Mouse (Mus musculus) CH12.LX (cell line): ENCODE measurements around the gene Vti1a. TPM values are rescaled to one million over a fixed set of nuclear protein-coding genes. Genes with fewer than 3 reads are reported as not detected.

ENCODE experiments used
- DNase-seq: peaks from one replicate; pipeline ENCODE4 v3.0.0-alpha.2; 2013; ENCODE audit errors: extremely low read depth
- H3K27ac ChIP-seq: 2 replicates; pipeline ENCODE4 v1.5.1; 2012; ENCODE audit warnings: low read depth, mild to moderate bottlenecking, control low read depth, moderate library complexity; ENCODE audit not compliant: insufficient read depth
- H3K27me3 ChIP-seq: replicated peaks from 2 replicates; pipeline ENCODE3; 2012; ENCODE audit warnings: inconsistent platforms
- H3K36me3 ChIP-seq, 2 experiments: replicated peaks in 1 of 2; 2 replicates each; pipeline versions ENCODE3 to v1.6.1; 2012; ENCODE audit warnings: inconsistent platforms in 1 of 2, low read length in 1 of 2, mild to moderate bottlenecking in 1 of 2, mixed read lengths in 1 of 2, moderate library complexity in 1 of 2; ENCODE audit not compliant: control insufficient read depth in 1 of 2, insufficient read depth in 1 of 2
- H3K4me1 ChIP-seq, 2 experiments: 2 replicates each; pipeline ENCODE4 v1.6.1; 2012; ENCODE audit warnings: inconsistent platforms in 1 of 2, moderate library complexity in 1 of 2; ENCODE audit not compliant: insufficient read depth in 2 of 2, control insufficient read depth in 1 of 2
- H3K4me2 ChIP-seq: 2 replicates; pipeline ENCODE4 v1.6.1; 2012; ENCODE audit warnings: low read depth, mild to moderate bottlenecking, control low read depth; ENCODE audit not compliant: poor library complexity, insufficient read depth, severe bottlenecking
- H3K4me3 ChIP-seq, 3 experiments: fragments of 150-350 bp in 1 of 3; sonication (generic) in 1 of 3; replicated peaks in 1 of 3; 2 replicates each; pipeline versions ENCODE3 to v1.5.1; 2011 to 2012; ENCODE audit warnings: low read depth in 2 of 3, low read length in 2 of 3, mild to moderate bottlenecking in 2 of 3, moderate library complexity in 2 of 3, control low read depth in 1 of 3, improper control_type of control experiment in 1 of 3, inconsistent platforms in 1 of 3, mixed read lengths in 1 of 3; ENCODE audit not compliant: poor library complexity in 1 of 3
- H3K79me2 ChIP-seq: replicated peaks from 2 replicates; pipeline ENCODE4 v1.6.1; 2012; ENCODE audit warnings: mild to moderate bottlenecking, moderate library complexity; ENCODE audit not compliant: control insufficient read depth, poor library complexity, insufficient read depth, severe bottlenecking; ENCODE audit errors: extremely low read depth
- H3K9ac ChIP-seq: 2 replicates; pipeline ENCODE4 v1.6.1; 2012; ENCODE audit warnings: low read depth, mild to moderate bottlenecking, control low read depth, moderate library complexity; ENCODE audit not compliant: insufficient read depth
- H3K9me3 ChIP-seq: replicated peaks from 2 replicates; pipeline ENCODE3; 2012; ENCODE audit warnings: low read length, inconsistent platforms, mixed read lengths
- BHLHE40 ChIP-seq: IDR thresholded peaks from 2 replicates; pipeline ENCODE4 v1.6.1; 2011; ENCODE audit warnings: mild to moderate bottlenecking, low read depth, low read length, improper control_type of control experiment
- CHD1 ChIP-seq: IDR thresholded peaks from 2 replicates; pipeline ENCODE4 v1.6.1; 2012; ENCODE audit warnings: low read depth, low read length, improper control_type of control experiment, inconsistent platforms
- CHD2 ChIP-seq: IDR thresholded peaks from 2 replicates; pipeline ENCODE4 v1.6.1; 2011; ENCODE audit warnings: low read length, improper control_type of control experiment
- CTCF ChIP-seq, 2 experiments: IDR thresholded peaks in 1 of 2; conservative IDR thresholded peaks in 1 of 2; 2 replicates each; pipeline ENCODE4 v1.5.1; 2011 to 2012; ENCODE audit warnings: low read depth in 2 of 2, low read length in 2 of 2, improper control_type of control experiment in 1 of 2, inconsistent platforms in 1 of 2, mild to moderate bottlenecking in 1 of 2, moderate library complexity in 1 of 2
- EP300 ChIP-seq: IDR thresholded peaks from 2 replicates; pipeline ENCODE4 v1.6.1; 2011; ENCODE audit warnings: low read length, improper control_type of control experiment
- ETS1 ChIP-seq: conservative IDR thresholded peaks from 2 replicates; pipeline ENCODE4 v1.6.1; 2012; ENCODE audit warnings: low read depth, mild to moderate bottlenecking, inconsistent platforms, low read length, improper control_type of control experiment, moderate library complexity
- GABPA ChIP-seq: IDR thresholded peaks from 2 replicates; pipeline ENCODE4 v1.6.1; 2012; ENCODE audit warnings: low read depth, low read length, improper control_type of control experiment, inconsistent platforms; ENCODE audit not compliant: insufficient replicate concordance
- HCFC1 ChIP-seq: IDR thresholded peaks from 2 replicates; pipeline ENCODE4 v1.6.1; 2012; ENCODE audit warnings: low read depth, mild to moderate bottlenecking, inconsistent platforms, low read length, improper control_type of control experiment
- IRF4 ChIP-seq: IDR thresholded peaks from 2 replicates; pipeline ENCODE4 v1.6.1; 2014; ENCODE audit warnings: low read depth, mild to moderate bottlenecking, inconsistent platforms, low read length, improper control_type of control experiment
- JUND ChIP-seq: conservative IDR thresholded peaks from 2 replicates; pipeline ENCODE4 v1.6.1; 2011; ENCODE audit warnings: low read depth, low read length, improper control_type of control experiment
- KAT2A ChIP-seq: IDR thresholded peaks from 2 replicates; pipeline ENCODE4 v1.6.1; 2012; ENCODE audit warnings: low read length, improper control_type of control experiment, inconsistent platforms; ENCODE audit not compliant: insufficient replicate concordance
- MAX ChIP-seq: IDR thresholded peaks from 2 replicates; pipeline ENCODE4 v1.6.1; 2011; ENCODE audit warnings: low read length, improper control_type of control experiment
- NRF1 ChIP-seq: IDR thresholded peaks from 2 replicates; pipeline ENCODE4 v1.6.1; 2014; ENCODE audit warnings: low read depth, mild to moderate bottlenecking, inconsistent platforms, low read length, improper control_type of control experiment, moderate library complexity
- PAX5 ChIP-seq: IDR thresholded peaks from 2 replicates; pipeline ENCODE4 v1.6.1; 2012; ENCODE audit warnings: low read length, inconsistent platforms, mixed read lengths
- POLR2A ChIP-seq: IDR thresholded peaks from 2 replicates; pipeline ENCODE4 v1.6.1; 2011; ENCODE audit warnings: low read depth, mild to moderate bottlenecking, improper control_type of control experiment, low read length
- RAD21 ChIP-seq: IDR thresholded peaks from 2 replicates; pipeline ENCODE4 v1.6.1; 2011; ENCODE audit warnings: low read depth, mild to moderate bottlenecking, low read length, improper control_type of control experiment, moderate library complexity
- RCOR1 ChIP-seq: conservative IDR thresholded peaks from 2 replicates; pipeline ENCODE4 v1.6.1; 2012; ENCODE audit warnings: low read depth, mild to moderate bottlenecking, inconsistent platforms, low read length, improper control_type of control experiment
- SIN3A ChIP-seq: IDR thresholded peaks from 2 replicates; pipeline ENCODE4 v1.6.1; 2012; ENCODE audit warnings: low read length, improper control_type of control experiment, inconsistent platforms
- SMC3 ChIP-seq: IDR thresholded peaks from 2 replicates; pipeline ENCODE4 v1.6.1; 2011; ENCODE audit warnings: low read depth, low read length, improper control_type of control experiment
- TBP ChIP-seq: conservative IDR thresholded peaks from 2 replicates; pipeline ENCODE4 v1.6.1; 2011; ENCODE audit warnings: low read depth, low read length, improper control_type of control experiment
- USF1 ChIP-seq: IDR thresholded peaks from 2 replicates; pipeline ENCODE4 v1.6.1; 2014; ENCODE audit warnings: low read depth, mild to moderate bottlenecking, inconsistent platforms, low read length, improper control_type of control experiment
- USF2 ChIP-seq: conservative IDR thresholded peaks from 2 replicates; pipeline ENCODE4 v1.6.1; 2011; ENCODE audit warnings: low read depth, low read length, improper control_type of control experiment
- ZMIZ1 ChIP-seq: IDR thresholded peaks from 2 replicates; pipeline ENCODE4 v1.6.1; 2012; ENCODE audit warnings: low read depth, mild to moderate bottlenecking, inconsistent platforms, low read length, improper control_type of control experiment
- dilution Hi-C: fragments of 300-500 bp; cut with MboI; formaldehyde crosslinking; loops from 2 replicates; pipeline ENCODE4 v1.14.3; 2020; ENCODE audit warnings: low sequenced_read_pairs; ENCODE audit not compliant: extremely low pct_unique_long_range_greater_than_20kb, extremely low pct_ligation_motif_present
- in situ Hi-C: fragments of 300-500 bp; cut with MboI; formaldehyde crosslinking; loops from 3 replicates; pipeline ENCODE4 v1.14.3; 2019; ENCODE audit warnings: low sequenced_read_pairs, low pct_ligation_motif_present, low pct_unique_long_range_greater_than_20kb, mixed read lengths
- polyA plus RNA-seq: library from polyadenylated mRNA; unstranded; fragments of >175 nt; gene quantifications from 2 replicates; pipeline ENCODE4 v1.2.1, GENCODE M21; 2012; ENCODE audit warnings: low read depth; ENCODE audit not compliant: insufficient read length
- total RNA-seq, 2 experiments: library from RNA; depleted of rRNA; stranded (reverse); fragments of 300-350 nt in 1 of 2; fragments of >200 nt in 1 of 2; gene quantifications; 2 replicates each; pipeline ENCODE4 v1.2.3; 2012 to 2014

The Vti1a gene
- total and polyA plus RNA-seq, 3 experiments: 22.3 to 27.6 (median 23.5) TPM

DNA sequence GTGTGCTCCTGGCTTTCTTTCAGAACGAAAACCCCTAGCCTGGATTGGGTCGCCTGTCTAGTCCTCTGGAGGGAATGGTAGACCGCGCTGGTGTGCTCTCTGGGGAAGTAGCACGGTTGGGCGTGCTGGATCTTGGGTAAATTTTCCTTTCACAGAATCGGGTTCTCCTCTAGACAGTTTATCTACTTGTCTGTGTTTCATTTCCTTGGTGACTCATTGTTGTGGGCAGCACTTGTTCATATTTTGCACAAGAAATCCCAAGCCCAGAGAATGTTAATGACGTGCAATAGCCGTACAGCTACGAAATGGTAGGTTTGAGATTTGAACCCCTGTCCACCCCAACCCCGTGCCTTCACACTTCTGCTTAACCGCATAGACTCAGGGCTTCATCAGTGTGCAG is 145.9 kb downstream of the Vti1a start:
- Histone ChIP-seq H3K4me1 (peaks cover 19 to 34% of the 10 kb centered on the region in 2 experiments), H3K4me3 (no peak overlapping the region), H3K27me3 (no peaks in the 10 kb centered on the region), H3K27ac (no peak overlapping the region), H3K79me2 (no peaks in the 10 kb centered on the region), H3K4me2 (no peak overlapping the region), H3K9ac (no peak overlapping the region), H3K36me3 (peaks cover 0 to 16% of the 10 kb centered on the region in 2 experiments)
- peak; percentile 16 for DNase-seq
- in situ Hi-C loops: no loop called here
- TF ChIP-seq TBP (no peak), MAX (no peak), EP300 (0 out of 2 replicates have a peak, but pooled peaks have one; percentile 28), PAX5 (no peak), CHD1 (no peak), HCFC1 (no peak), USF1 (no peak), KAT2A (no peak), BHLHE40 (peak; percentile 20; the same call in 1 of the 2 replicates), CTCF (conservative IDR thresholded peaks at IDR 0.05 in 1 of 2, IDR thresholded peaks at IDR 0.05 in 1 of 2; ENCODE audit: low read depth in 2 of 2, low read length in 2 of 2) (no peak), USF2 (no peak), SMC3 (no peak), RAD21 (no peak), JUND (no peak), NRF1 (no peak), IRF4 (peak; percentile 24; the same call in 1 of the 2 replicates), ETS1 (peak; percentile 37), POLR2A (no peak)
- TF ChIP-seq, all 38 proteins: peak for 4
- H3K9me3 ChIP-seq: no peaks in the 10 kb centered on the region
- dilution Hi-C loops: no loop called here

DNA sequence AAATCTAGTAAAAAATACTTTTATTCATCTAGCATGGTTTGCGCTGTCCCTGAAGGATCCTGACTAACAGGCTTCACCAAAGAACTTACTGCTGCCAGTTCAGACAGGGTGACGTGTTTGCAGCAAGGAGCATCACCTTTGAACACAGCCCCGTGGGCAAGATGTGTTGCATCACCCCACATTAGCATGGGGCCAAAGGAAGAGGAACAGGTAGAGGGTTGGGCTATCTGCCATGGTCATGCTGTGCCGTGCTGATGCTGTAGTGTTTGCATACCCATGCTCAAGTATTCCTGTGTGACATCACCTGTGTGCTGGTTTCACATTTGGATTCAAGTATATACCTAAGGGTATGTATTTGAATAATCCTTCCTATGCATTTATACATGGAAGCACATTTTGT is 147.6 kb downstream of the Vti1a start:
- DNase-seq: peak; percentile 47
- Histone ChIP-seq H3K27me3 (no peaks in the 10 kb centered on the region), H3K36me3 (peaks cover 0 to 14% of the 10 kb centered on the region in 2 experiments), H3K9ac (no peak overlapping the region)
- in situ Hi-C loops: no loop called here
- TF ChIP-seq GABPA (no peak), SIN3A (no peak), ZMIZ1 (no peak), KAT2A (no peak), JUND (no peak), IRF4 (no peak), ETS1 (no peak; the same call in 1 of the 2 replicates), RCOR1 (no peak), CHD2 (no peak), CTCF (conservative IDR thresholded peaks at IDR 0.05 in 1 of 2, IDR thresholded peaks at IDR 0.05 in 1 of 2; ENCODE audit: low read depth in 2 of 2, low read length in 2 of 2) (no peak), TBP (no peak), USF2 (no peak)
- TF ChIP-seq, all 38 proteins: peak for 0
- H3K27ac ChIP-seq: 0 out of 2 replicates have a peak overlapping the region, but pooled peaks have one; percentile 11
- dilution Hi-C loops: no loop called here
- peaks cover 19 to 34% of the 10 kb centered on the region in 2 experiments for H3K4me1 ChIP-seq
- H3K79me2 ChIP-seq: no peaks in the 10 kb centered on the region
- H3K4me2 ChIP-seq: no peak overlapping the region
- H3K4me3 ChIP-seq: peak overlapping the region in 1 of 3 experiments; percentile 39
- H3K9me3 ChIP-seq: no peaks in the 10 kb centered on the region
